Mouse (Mus musculus) midbrain, postnatal 0 days (tissue): ENCODE measurements at regions not wholly inside any gene's neighbourhood (a gene's known extent, or its start where the extent isn't known, plus 50 kb on each side); places are given as distances from the start of the nearest gene placed in this dataset.
"Not testable (repeated sequence)": the region's sequence is repeated elsewhere in the genome, so short reads cannot be mapped to it uniquely, and the experiment has no call there.

Experiments
- ATAC-seq: fragments of 200-750 bp; cut with Nextera tagmentation; 2 replicates; pipeline ENCODE4 v1.8.0; 2017; ENCODE audit warnings: moderate number of reproducible peaks, mild to moderate bottlenecking, moderate TSS enrichment, moderate library complexity; ENCODE audit not compliant: low FRiP score
- DNase-seq: peaks from one replicate; pipeline ENCODE4 v3.0.0-alpha.2; 2015; ENCODE audit warnings: low spot score
- H3K27ac ChIP-seq: fragments of 300-500 bp; sonication (generic); 2 replicates; pipeline ENCODE4 v1.5.1; 2014; ENCODE audit warnings: low read depth, mild to moderate bottlenecking, low read length, mixed read lengths
- H3K27me3 ChIP-seq: fragments of 300-500 bp; sonication (generic); 2 replicates; pipeline ENCODE4 v1.6.1; 2014; ENCODE audit warnings: low read length, control low read depth, mixed read lengths; ENCODE audit not compliant: insufficient read depth
- H3K36me3 ChIP-seq: fragments of 300-500 bp; sonication (generic); 2 replicates; pipeline ENCODE4 v1.6.1; 2014; ENCODE audit warnings: low read length, control low read depth, mixed read lengths; ENCODE audit not compliant: insufficient read depth
- H3K4me1 ChIP-seq: fragments of 300-500 bp; sonication (generic); 2 replicates; pipeline ENCODE4 v1.6.1; 2014; ENCODE audit warnings: mild to moderate bottlenecking, control low read depth, antibody characterized with exemption, low read length, mixed read lengths; ENCODE audit not compliant: insufficient read depth
- H3K4me2 ChIP-seq: fragments of 300-500 bp; sonication (generic); 2 replicates; pipeline ENCODE4 v1.6.1; 2014; ENCODE audit warnings: low read depth, mild to moderate bottlenecking, low read length, mixed read lengths; ENCODE audit not compliant: poor library complexity, severe bottlenecking
- H3K4me3 ChIP-seq: fragments of 300-500 bp; sonication (generic); 2 replicates; pipeline ENCODE4 v1.5.1; 2014; ENCODE audit warnings: low read depth, mild to moderate bottlenecking, low read length, moderate library complexity
- H3K9ac ChIP-seq: fragments of 300-500 bp; sonication (generic); replicated peaks from 2 replicates; pipeline ENCODE4 v1.6.1; 2014; ENCODE audit warnings: mild to moderate bottlenecking, low read length, moderate library complexity, mixed read lengths; ENCODE audit not compliant: poor library complexity, severe bottlenecking
- H3K9me3 ChIP-seq: fragments of 300-500 bp; sonication (generic); 2 replicates; pipeline ENCODE4 v1.6.1; 2016; ENCODE audit warnings: low read length, control low read depth
- CTCF ChIP-seq: IDR thresholded peaks from 2 replicates; pipeline ENCODE4 v1.5.1; 2016; ENCODE audit warnings: antibody characterized with exemption, mild to moderate bottlenecking
- WGBS: fragments of 180-500 bp; shearing (Covaris S2); extraction: QIAGEN DNeasy Blood & Tissue Kit; methylation state at CpG from one replicate; pipeline ENCODE4 v1.1.7; 2014; 5-methylcytosine and 5-hydroxymethylcytosine counted together

DNA sequence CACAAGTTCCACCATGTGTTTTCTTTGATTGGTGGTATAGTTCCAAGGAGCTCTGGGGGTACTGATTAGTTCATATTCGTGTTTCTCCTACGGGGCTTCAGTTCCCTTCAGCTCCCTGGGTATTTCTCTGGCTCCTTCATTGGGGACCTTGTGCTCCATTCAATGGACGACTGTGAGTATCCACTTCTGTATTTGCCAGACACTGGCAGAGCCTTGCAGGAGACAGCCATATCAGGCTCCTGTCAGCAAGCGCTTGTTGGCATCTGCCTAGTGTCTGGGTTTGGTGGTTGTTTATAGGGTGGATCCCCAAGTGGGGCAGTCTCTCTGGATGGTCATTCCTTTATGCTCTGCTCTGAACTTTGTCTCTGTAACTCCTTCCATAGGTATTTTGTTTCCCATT, 1905.5 kb upstream of the Sel1l start:
- 89% methylated on average over 4 of the region's 4 CpGs for WGBS
- H3K27me3 ChIP-seq, H3K4me2 ChIP-seq, ATAC-seq, H3K36me3 ChIP-seq, H3K4me3 ChIP-seq, H3K9ac ChIP-seq, DNase-seq, H3K27ac ChIP-seq, H3K4me1 ChIP-seq, H3K9me3 ChIP-seq: not testable (repeated sequence)

DNA sequence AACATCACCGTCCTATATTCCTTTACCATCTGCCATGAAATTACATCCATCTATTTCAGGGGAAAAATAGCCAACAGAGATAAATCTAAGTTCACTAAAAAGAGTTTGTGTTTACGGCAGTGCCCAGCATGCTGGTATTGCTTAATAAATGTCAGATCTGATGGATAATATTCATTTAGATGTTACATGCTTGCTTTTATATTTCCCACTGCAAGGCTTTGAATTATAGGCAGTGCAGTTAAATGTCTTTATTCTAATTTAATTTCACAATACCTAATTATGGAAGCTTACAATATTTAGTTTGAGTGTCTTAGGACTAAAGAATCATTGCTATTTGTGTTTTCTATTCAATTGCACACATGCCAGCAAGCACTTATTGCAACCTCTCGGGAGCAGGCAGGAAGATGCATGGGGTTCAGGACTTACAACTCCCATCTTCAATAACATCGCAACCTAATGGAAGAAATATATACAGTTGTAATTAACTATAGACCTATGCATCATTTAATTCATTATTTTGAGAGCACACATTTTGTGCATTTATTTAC, 1899.4 kb upstream of the Sel1l start:
- DNase-seq (no peak), ATAC-seq (no peak)
- Histone ChIP-seq H3K4me1 (no peaks in the 10 kb centered on the region), H3K27me3 (no peaks in the 10 kb centered on the region), H3K27ac (no peak overlapping the region), H3K9me3 (no peaks in the 10 kb centered on the region), H3K36me3 (no peaks in the 10 kb centered on the region), H3K4me3 (no peak overlapping the region), H3K9ac (no peak overlapping the region), H3K4me2 (no peak overlapping the region)
- WGBS, result 92% methylated on average over 4 of the region's 4 CpGs
- no peak for TF ChIP-seq CTCF

- DNase-seq (peak; percentile 17), ATAC-seq (no peak)
- Histone ChIP-seq H3K9ac (no peak overlapping the region), H3K4me3 (no peak overlapping the region), H3K27me3 (no peaks in the 10 kb centered on the region), H3K36me3 (no peaks in the 10 kb centered on the region), H3K27ac (no peak overlapping the region), H3K4me1 (no peaks in the 10 kb centered on the region), H3K4me2 (no peak overlapping the region), H3K9me3 (no peaks in the 10 kb centered on the region)
- no peak for TF ChIP-seq CTCF
- 31% methylated on average over 2 of the region's 2 CpGs for WGBS
Measured at GRCm38 (mm10) chr12:93718704-93719497, 1869.9 kb upstream of the Sel1l start.

DNA sequence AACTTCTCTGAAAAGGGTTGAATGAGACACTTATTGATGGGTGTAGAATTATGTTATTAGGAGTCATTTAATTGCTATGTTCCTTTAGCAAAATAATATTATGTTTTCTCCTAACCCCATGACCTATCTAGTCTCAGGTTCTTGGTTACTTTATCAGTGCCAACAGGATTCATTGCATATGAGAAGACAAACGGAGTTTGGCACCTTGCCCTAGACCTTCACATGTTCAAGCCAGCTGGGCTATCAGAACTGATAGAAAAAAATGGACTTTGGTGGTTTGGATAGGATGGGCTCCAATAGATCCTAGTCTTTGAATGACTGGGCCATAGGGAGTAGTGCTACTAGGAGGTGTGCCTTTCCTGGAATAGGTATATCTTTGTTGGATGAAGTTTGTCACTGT, 1857.0 kb upstream of the Sel1l start:
- Histone ChIP-seq H3K9ac (no peak overlapping the region), H3K4me2 (no peak overlapping the region), H3K36me3 (no peaks in the 10 kb centered on the region), H3K9me3 (no peaks in the 10 kb centered on the region), H3K27me3 (no peaks in the 10 kb centered on the region), H3K27ac (no peak overlapping the region), H3K4me1 (no peaks in the 10 kb centered on the region), H3K4me3 (no peak overlapping the region)
- 75% methylated on average over 1 of the region's 1 CpGs for WGBS
- no peak for TF ChIP-seq CTCF
- ATAC-seq (no peak), DNase-seq (no peak)

- Histone ChIP-seq H3K27me3 (no peaks in the 10 kb centered on the region), H3K9me3 (no peaks in the 10 kb centered on the region), H3K4me1 (no peaks in the 10 kb centered on the region), H3K4me2 (no peak overlapping the region), H3K9ac (no peak overlapping the region), H3K27ac (no peak overlapping the region), H3K4me3 (no peak overlapping the region), H3K36me3 (no peaks in the 10 kb centered on the region)
- 68% methylated on average over 2 of the region's 2 CpGs for WGBS
- DNase-seq (no peak), ATAC-seq (no peak)
- no peak for TF ChIP-seq CTCF
Measured at GRCm38 (mm10) chr12:93687196-93687595, 1838.2 kb upstream of the Sel1l start.

DNA sequence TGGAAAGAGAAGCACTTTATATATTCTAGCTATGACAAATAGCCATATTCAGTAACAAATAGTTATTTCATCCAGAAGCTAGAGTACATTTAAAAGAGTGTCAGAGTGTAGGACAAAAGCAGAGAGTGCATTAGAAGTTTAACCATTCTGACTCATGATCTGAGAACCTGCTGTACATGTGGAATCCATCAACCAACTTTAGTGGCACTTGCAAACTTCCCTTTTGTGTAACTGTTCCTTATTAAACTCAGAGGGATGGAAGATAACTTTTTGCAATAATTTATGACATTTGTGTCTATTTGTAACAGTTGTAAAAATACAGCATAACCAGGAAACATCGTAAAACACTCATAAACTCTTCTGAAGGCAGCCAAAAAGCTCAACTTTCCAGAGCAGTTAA, 1835.4 kb upstream of the Sel1l start:
- H3K4me1 ChIP-seq, result no peaks in the 10 kb centered on the region
- 87% methylated on average over 1 of the region's 1 CpGs for WGBS
- no peaks in the 10 kb centered on the region for H3K27me3 ChIP-seq
- H3K36me3 ChIP-seq, result no peaks in the 10 kb centered on the region
- no peak overlapping the region for H3K9ac ChIP-seq
- no peak overlapping the region for H3K4me2 ChIP-seq
- no peak overlapping the region for H3K27ac ChIP-seq
- H3K4me3 ChIP-seq, result no peak overlapping the region
- DNase-seq (no peak), ATAC-seq (no peak)
- TF ChIP-seq CTCF, result no peak
- H3K9me3 ChIP-seq, result no peaks in the 10 kb centered on the region
